Mouse (Mus musculus): ENCODE results near the gene Crmp1. TPM values are rescaled to one million over a fixed set of nuclear protein-coding genes. Genes with fewer than 3 reads are reported as not detected.
A peak's percentile ranks its signal among the peaks of the same experiment; 100 is the strongest.

The Crmp1 gene
- polyA plus RNA-seq, 2 experiments, result 9.3 to 15.3 TPM

DNA sequence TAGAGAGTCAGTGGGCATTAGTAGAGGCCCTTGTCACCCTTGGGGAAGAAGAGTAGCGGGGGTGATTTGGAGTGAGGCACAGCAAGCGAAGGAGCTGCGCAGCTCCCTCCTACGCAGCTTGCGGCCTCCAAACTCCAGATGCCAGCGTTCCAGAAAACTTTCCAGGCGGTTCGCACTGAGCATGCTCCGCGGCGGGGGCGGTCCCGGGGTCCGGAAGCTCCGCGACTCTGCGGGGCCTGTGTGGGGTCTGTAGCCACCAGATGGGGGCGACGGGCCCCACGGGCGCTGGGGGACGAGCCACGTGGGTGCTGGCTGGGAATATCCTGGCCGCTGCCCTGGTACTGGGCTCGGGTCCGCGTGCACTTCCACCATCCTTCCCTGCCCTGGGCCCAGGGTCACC is 96.5 kb downstream of the Crmp1 start, which contains the start of gene Evc2:
Evc2 (plus strand) TSS at position 212 of the 400 bp plus-strand sequence.
- no peaks in the 10 kb centered on the region for H3K27me3 ChIP-seq (ENCODE audit: control insufficient read depth, insufficient read depth, low read length)
- H3K9ac ChIP-seq (ENCODE audit: low read depth, low read length, severe bottlenecking), result peak within 1 kb of the TSS; percentile 81
- H3K4me2 ChIP-seq (replicated peaks; ENCODE audit: low read depth, low read length, severe bottlenecking), result peak within 1 kb of the TSS; percentile 74
- H3K36me3 ChIP-seq (ENCODE audit: control insufficient read depth, insufficient read depth, low read length), result peaks cover 19% of the 10 kb centered on the region
- H3K4me3 ChIP-seq (replicated peaks; ENCODE audit: low read length), result peak within 1 kb of the TSS; percentile 74
- peak within 1 kb of the TSS; percentile 82 for H3K27ac ChIP-seq (replicated peaks; ENCODE audit: low read depth, low read length)
- ATAC-seq (ENCODE audit: low FRiP score, low read depth), result peak; percentile 88
- H3K4me1 ChIP-seq (ENCODE audit: control insufficient read depth, insufficient read depth, low read length), result peaks cover 33% of the 10 kb centered on the region
- H3K9me3 ChIP-seq (ENCODE audit: control insufficient read depth, low read length), result no peaks in the 10 kb centered on the region
- peak; percentile 58; the same call in 1 of the 2 replicates for TF ChIP-seq POLR2A (IDR thresholded peaks at IDR 0.05; ENCODE audit: borderline replicate concordance, extremely low read depth, insufficient read depth, insufficient read length)
- DNase-seq (ENCODE audit: low spot score), result peak; percentile 81
- under 1% methylated on average over 21 of the region's 27 CpGs for WGBS

Other genes starting within 250 kb of the Crmp1 start
- 0.96 and 1.0 TPM in 2 replicates for gene Gm1043, start 156.6 kb upstream of the Crmp1 start, polyA plus RNA-seq (2012; rRNA removed)
- 0.18 TPM in 1 of 2 replicates, not detected in the other for gene Gm1043, start 156.6 kb upstream of the Crmp1 start, polyA plus RNA-seq (2014; fragmentation: Nextera tagmentation; extraction: Ambion mirVana)
- 69.9 and 80.7 TPM in 2 replicates for gene Evc, start 95.0 kb downstream of the Crmp1 start, polyA plus RNA-seq (2012; rRNA removed)
- 23.5 and 25.6 TPM in 2 replicates for gene Evc, start 95.0 kb downstream of the Crmp1 start, polyA plus RNA-seq (2014; fragmentation: Nextera tagmentation; extraction: Ambion mirVana)
- gene Evc2, start 96.6 kb downstream of the Crmp1 start, polyA plus RNA-seq (2012; rRNA removed), result 46.2 and 56.9 TPM in 2 replicates
- gene Evc2, start 96.6 kb downstream of the Crmp1 start, polyA plus RNA-seq (2014; fragmentation: Nextera tagmentation; extraction: Ambion mirVana), result 22.0 and 26.6 TPM in 2 replicates